Mouse (Mus musculus) liver, postnatal 0 days (tissue): Measurements from ENCODE around the gene Cyb5r1.

Experiments used
- CTCF ChIP-seq: sonication (generic); IDR thresholded peaks from 2 replicates; pipeline ENCODE4 v1.5.1; 2016; ENCODE audit warnings: antibody characterized with exemption, low read depth
- EP300 ChIP-seq: IDR thresholded peaks from 2 replicates; pipeline ENCODE4 v1.6.1; 2016; ENCODE audit warnings: antibody characterized with exemption, low read depth, mild to moderate bottlenecking

GRCm38 (mm10) chr1:134418414-134418975 is 13.1 kb downstream of the Cyb5r1 start:
- no peak for TF ChIP-seq CTCF
- TF ChIP-seq EP300, result no peak
